Mouse (Mus musculus): ENCODE measurements around the gene Ugdh.

DNA sequence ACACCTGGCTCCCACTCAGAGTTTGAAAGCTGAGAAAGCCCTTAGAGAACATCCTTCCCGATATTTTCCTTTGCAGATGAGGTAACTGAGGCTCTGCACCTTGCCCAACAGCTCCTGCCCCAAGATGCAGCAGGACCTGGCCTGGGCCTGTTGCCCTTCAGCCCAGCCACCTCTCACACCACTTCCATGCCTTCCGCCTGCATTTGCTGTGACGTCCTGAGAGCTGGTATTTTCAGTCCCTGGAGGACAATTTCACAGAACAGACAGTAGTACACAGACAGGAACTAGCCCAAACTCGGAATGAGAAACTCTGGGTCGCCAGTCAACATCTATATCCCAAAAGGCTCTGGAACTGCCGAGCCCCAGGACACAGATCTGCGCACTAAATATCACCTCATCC, 61.0 kb downstream of the Ugdh start:
- no peak for TF ChIP-seq GATA1 (IDR thresholded peaks at IDR 0.05; ENCODE audit: low read depth, low read length)
- TF ChIP-seq CTCF (IDR thresholded peaks at IDR 0.05 in 2 of 3, conservative IDR thresholded peaks at IDR 0.05 in 1 of 3; ENCODE audit: control insufficient read depth in 1 of 3, insufficient read depth in 1 of 3, low read depth in 2 of 3, low read length in 3 of 3, poor library complexity in 1 of 3, severe bottlenecking in 1 of 3) = no peak
